ENCODE assay signal across 21 mouse cellular contexts in genomic region chr7:45815984-45816351, GRCm38 (mm10). TPM values are rescaled to one million over a fixed set of nuclear protein-coding genes. Genes with fewer than 3 reads are reported as not detected.
DNase-seq lines count a peak whose midpoint lies in the region; ATAC-seq lines count a peak whose summit lies in the region.
"Had no signal": no experiment of that assay in that cellular context is flagged by ENCODE, and none has a peak within 500 bp of the region (broad histone marks: within the 10 kb centered on the region; RNA-seq: fewer than 3 reads in every experiment).

No protein-coding gene starts in this region.

- H3K36me3 ChIP-seq in midbrain, embryonic 10.5 days = peaks cover 21% of the 10 kb centered on the region
- H3K36me3 ChIP-seq in midbrain, embryonic 16.5 days (ENCODE audit: control insufficient read depth, insufficient read depth, low read length) = peaks cover 15% of the 10 kb centered on the region
- H3K36me3 ChIP-seq in hindbrain, embryonic 14.5 days (replicated peaks; ENCODE audit: control insufficient read depth, insufficient read depth) = peaks cover 22% of the 10 kb centered on the region
- H3K36me3 ChIP-seq in midbrain, embryonic 14.5 days (ENCODE audit: control insufficient read depth, insufficient read depth, low read length) = peaks cover 19% of the 10 kb centered on the region

- H3K9ac ChIP-seq in midbrain, embryonic 16.5 days (ENCODE audit: low read depth, low read length) = no peak overlapping the region
- 0 out of 2 replicates have a peak overlapping the region, but pooled peaks have one; percentile 6 for H3K9ac ChIP-seq in hindbrain, embryonic 14.5 days
- peak overlapping the region; percentile 37 for H3K9ac ChIP-seq in midbrain, embryonic 14.5 days (replicated peaks; ENCODE audit: low read length)
- H3K9ac ChIP-seq: heart, embryonic 13.5 days had no signal

- no peak overlapping the region for H3K4me2 ChIP-seq in midbrain, embryonic 16.5 days (ENCODE audit: low read length)
- no peak overlapping the region for H3K4me2 ChIP-seq in hindbrain, embryonic 14.5 days (replicated peaks)
- peak overlapping the region; percentile 64; the same call in 1 of the 2 replicates for H3K4me2 ChIP-seq in midbrain, embryonic 14.5 days (ENCODE audit: low read length)
- H3K4me2 ChIP-seq: heart, embryonic 13.5 days had no signal

- 37% methylated on average over 2 of the region's 2 CpGs for WGBS in midbrain, embryonic 10.5 days
- WGBS in midbrain, embryonic 16.5 days = 26% methylated on average over 2 of the region's 2 CpGs
- 60% methylated on average over 2 of the region's 2 CpGs for WGBS in hindbrain, embryonic 14.5 days
- 44% methylated on average over 2 of the region's 2 CpGs for WGBS in midbrain, embryonic 14.5 days

- peak overlapping the region; percentile 85 for H3K4me3 ChIP-seq in midbrain, embryonic 10.5 days
- no peak overlapping the region for H3K4me3 ChIP-seq in midbrain, embryonic 16.5 days (ENCODE audit: low read depth, low read length)
- no peak overlapping the region for H3K4me3 ChIP-seq in hindbrain, embryonic 14.5 days (replicated peaks; ENCODE audit: low read length)
- H3K4me3 ChIP-seq in midbrain, embryonic 14.5 days (replicated peaks; ENCODE audit: low read depth, low read length) = no peak overlapping the region
- H3K4me3 ChIP-seq: erythroblast, embryonic 14.5 days; heart, embryonic 13.5 days had no signal

- H3K4me1 ChIP-seq in midbrain, embryonic 10.5 days = peaks cover 40% of the 10 kb centered on the region
- H3K4me1 ChIP-seq in midbrain, embryonic 16.5 days (ENCODE audit: control insufficient read depth, insufficient read depth, low read length) = peaks cover 28% of the 10 kb centered on the region
- H3K4me1 ChIP-seq in hindbrain, embryonic 14.5 days (replicated peaks; ENCODE audit: control insufficient read depth, insufficient read depth, low read length) = peaks cover 21% of the 10 kb centered on the region
- peaks cover 24% of the 10 kb centered on the region for H3K4me1 ChIP-seq in midbrain, embryonic 14.5 days (ENCODE audit: control insufficient read depth, insufficient read depth, low read length)

- no peaks in the 10 kb centered on the region for H3K9me3 ChIP-seq in midbrain, embryonic 10.5 days (replicated peaks)
- H3K9me3 ChIP-seq in midbrain, embryonic 16.5 days (replicated peaks; ENCODE audit: control insufficient read depth, low read length, poor library complexity, severe bottlenecking) = no peaks in the 10 kb centered on the region
- no peaks in the 10 kb centered on the region for H3K9me3 ChIP-seq in hindbrain, embryonic 14.5 days (ENCODE audit: control insufficient read depth, low read length)
- no peaks in the 10 kb centered on the region for H3K9me3 ChIP-seq in midbrain, embryonic 14.5 days (ENCODE audit: control insufficient read depth, low read length)
- H3K9me3 ChIP-seq: G1E; heart, embryonic 13.5 days had no signal

- peak; percentile 19 for DNase-seq in cerebellum, adult 8-10 months
- no peak for DNase-seq in cerebellum, adult 11-12 months
- DNase-seq in midbrain, embryonic 10.5 days (ENCODE audit: low spot score) = no peak
- no peak for DNase-seq in hindbrain, embryonic 14.5 days (ENCODE audit: low spot score)
- no peak for DNase-seq in midbrain, embryonic 14.5 days
- DNase-seq in thymus, postnatal 0 days (ENCODE audit: low spot score) = no peak
- DNase-seq in kidney, postnatal 10 days = no peak
- DNase-seq: cerebellum, postnatal 36 days; heart, postnatal 4 days; kidney, adult 11 months; kidney, postnatal 36 days; lung, adult 18-20 months; lung, postnatal 36 days; right cerebral cortex, postnatal 25 days; thymus, postnatal 4 days had no signal

- no peak for ATAC-seq in midbrain, embryonic 16.5 days
- no peak for ATAC-seq in hindbrain, embryonic 14.5 days (ENCODE audit: low FRiP score)
- no peak for ATAC-seq in midbrain, embryonic 14.5 days (ENCODE audit: low FRiP score, low TSS enrichment)
- ATAC-seq: CD4-positive, CD25-positive, alpha-beta regulatory T cell, adult 4 months had no signal

- peak overlapping the region; percentile 82 for H3K27ac ChIP-seq in midbrain, embryonic 10.5 days (replicated peaks)
- no peak overlapping the region for H3K27ac ChIP-seq in midbrain, embryonic 16.5 days (ENCODE audit: low read length)
- no peak overlapping the region for H3K27ac ChIP-seq in hindbrain, embryonic 14.5 days
- H3K27ac ChIP-seq in midbrain, embryonic 14.5 days (replicated peaks; ENCODE audit: low read depth, low read length) = peak overlapping the region; percentile 74
- H3K27ac ChIP-seq: heart, embryonic 13.5 days had no signal

- peaks cover 29% of the 10 kb centered on the region for H3K27me3 ChIP-seq in midbrain, embryonic 10.5 days (ENCODE audit: low read depth, poor library complexity, severe bottlenecking)
- no peaks in the 10 kb centered on the region for H3K27me3 ChIP-seq in midbrain, embryonic 16.5 days (ENCODE audit: control insufficient read depth, insufficient read depth, low read depth, low read length)
- no peaks in the 10 kb centered on the region for H3K27me3 ChIP-seq in hindbrain, embryonic 14.5 days (ENCODE audit: control insufficient read depth, insufficient read depth, low read length)
- H3K27me3 ChIP-seq in midbrain, embryonic 14.5 days (ENCODE audit: control insufficient read depth, insufficient read depth, low read length) = peaks cover 7% of the 10 kb centered on the region; the same call in 1 of the 2 replicates

RNA-seq across cellular contexts. Expression of gene Cyth2, which starts 1.6 kb away (rescaled TPM):
- polyA plus RNA-seq in midbrain, embryonic 10.5 days (2016; fragmentation: Nextera tagmentation; extraction: Ambion mirVana) = 153 and 183 TPM in 2 replicates
- 275 and 307 TPM in 2 replicates for polyA plus RNA-seq in midbrain, embryonic 16.5 days (2015; fragmentation: Nextera tagmentation; extraction: Ambion mirVana)
- 237 and 242 TPM in 2 replicates for polyA plus RNA-seq in hindbrain, embryonic 14.5 days (2014; fragmentation: Nextera tagmentation; extraction: Ambion mirVana)
- polyA plus RNA-seq in midbrain, embryonic 14.5 days (2014; fragmentation: Nextera tagmentation; extraction: Ambion mirVana) = 281 and 288 TPM in 2 replicates
- 96.3 and 98.0 TPM in 2 replicates for polyA plus RNA-seq in thymus, postnatal 0 days (2015; fragmentation: Nextera tagmentation; extraction: Ambion mirVana)

RNA-seq across cellular contexts. Expression of gene Kcnj14, which starts 8.6 kb away (rescaled TPM):
- polyA plus RNA-seq in midbrain, embryonic 10.5 days (2016; fragmentation: Nextera tagmentation; extraction: Ambion mirVana) = 0.65 and 0.72 TPM in 2 replicates
- polyA plus RNA-seq in midbrain, embryonic 16.5 days (2015; fragmentation: Nextera tagmentation; extraction: Ambion mirVana) = 1.2 and 1.3 TPM in 2 replicates
- 1.3 TPM in 2 replicates for polyA plus RNA-seq in hindbrain, embryonic 14.5 days (2014; fragmentation: Nextera tagmentation; extraction: Ambion mirVana)
- 0.63 and 0.88 TPM in 2 replicates for polyA plus RNA-seq in midbrain, embryonic 14.5 days (2014; fragmentation: Nextera tagmentation; extraction: Ambion mirVana)
- 0.10 and 0.31 TPM in 2 replicates for polyA plus RNA-seq in thymus, postnatal 0 days (2015; fragmentation: Nextera tagmentation; extraction: Ambion mirVana)
- polyA plus RNA-seq: CD4-positive, CD25-positive, alpha-beta regulatory T cell, adult 4 months had no signal

RNA-seq across cellular contexts. Expression of gene Grwd1, which starts 14.8 kb away (rescaled TPM):
- 95.8 and 119 TPM in 2 replicates for polyA plus RNA-seq in midbrain, embryonic 10.5 days (2016; fragmentation: Nextera tagmentation; extraction: Ambion mirVana)
- polyA plus RNA-seq in midbrain, embryonic 16.5 days (2015; fragmentation: Nextera tagmentation; extraction: Ambion mirVana) = 38.4 and 45.8 TPM in 2 replicates
- polyA plus RNA-seq in hindbrain, embryonic 14.5 days (2014; fragmentation: Nextera tagmentation; extraction: Ambion mirVana) = 37.6 and 42.6 TPM in 2 replicates
- 37.2 and 37.4 TPM in 2 replicates for polyA plus RNA-seq in midbrain, embryonic 14.5 days (2014; fragmentation: Nextera tagmentation; extraction: Ambion mirVana)
- 48.7 and 50.8 TPM in 2 replicates for polyA plus RNA-seq in thymus, postnatal 0 days (2015; fragmentation: Nextera tagmentation; extraction: Ambion mirVana)

RNA-seq across cellular contexts. Expression of gene Sult2b1, which starts 31.5 kb away (rescaled TPM):
- polyA plus RNA-seq in midbrain, embryonic 10.5 days (2016; fragmentation: Nextera tagmentation; extraction: Ambion mirVana) = 1.1 and 1.5 TPM in 2 replicates
- 6.1 and 6.4 TPM in 2 replicates for polyA plus RNA-seq in midbrain, embryonic 16.5 days (2015; fragmentation: Nextera tagmentation; extraction: Ambion mirVana)
- polyA plus RNA-seq in hindbrain, embryonic 14.5 days (2014; fragmentation: Nextera tagmentation; extraction: Ambion mirVana) = 5.2 and 7.3 TPM in 2 replicates
- 5.2 and 8.5 TPM in 2 replicates for polyA plus RNA-seq in midbrain, embryonic 14.5 days (2014; fragmentation: Nextera tagmentation; extraction: Ambion mirVana)
- polyA plus RNA-seq in thymus, postnatal 0 days (2015; fragmentation: Nextera tagmentation; extraction: Ambion mirVana) = 4.1 and 5.8 TPM in 2 replicates
- polyA plus RNA-seq: erythroblast, embryonic 14.5 days; G1E; liver, adult 2 months had no signal

RNA-seq across cellular contexts. Expression of gene Lmtk3, which starts 32.4 kb away (rescaled TPM):
- 2.3 and 3.3 TPM in 2 replicates for polyA plus RNA-seq in midbrain, embryonic 10.5 days (2016; fragmentation: Nextera tagmentation; extraction: Ambion mirVana)
- 19.6 and 26.7 TPM in 2 replicates for polyA plus RNA-seq in midbrain, embryonic 16.5 days (2015; fragmentation: Nextera tagmentation; extraction: Ambion mirVana)
- polyA plus RNA-seq in hindbrain, embryonic 14.5 days (2014; fragmentation: Nextera tagmentation; extraction: Ambion mirVana) = 20.9 and 23.6 TPM in 2 replicates
- 25.2 and 30.2 TPM in 2 replicates for polyA plus RNA-seq in midbrain, embryonic 14.5 days (2014; fragmentation: Nextera tagmentation; extraction: Ambion mirVana)
- not detected in 2 replicates for polyA plus RNA-seq in thymus, postnatal 0 days (2015; fragmentation: Nextera tagmentation; extraction: Ambion mirVana)
- polyA plus RNA-seq: CD4-positive, CD25-positive, alpha-beta regulatory T cell, adult 4 months had no signal

Comparison
In these comparisons a context has a peak if more than half of its experiments do, and no peak if none do; other contexts are left out.
1. H3K27ac ChIP-seq: peak in midbrain, embryonic 10.5 days (single experiment) and midbrain, embryonic 14.5 days (single experiment); none in midbrain, embryonic 16.5 days (single experiment) and hindbrain, embryonic 14.5 days (single experiment).